Mouse (Mus musculus): ENCODE results near the gene Lman2.

Gene Lman2

GRCm38 (mm10) chr13:55371007-55371681 is 8.6 kb upstream of the Lman2 start:
- no peak for DNase-seq (ENCODE audit: low read depth in 1 of 2, low spot score in 2 of 2)

- DNase-seq (ENCODE audit: low read depth in 1 of 2, low spot score in 2 of 2) = no peak
These were observed 7.7 kb upstream of the Lman2 start for GRCm38 (mm10) chr13:55370234-55370633.

GRCm38 (mm10) chr13:55369531-55370114 is 7.0 kb upstream of the Lman2 start, which contains the start of gene Rgs14:
Gene Rgs14 (plus strand): TSS chr13:55369732.
- peak; percentile 43 to 50 for DNase-seq (ENCODE audit: low read depth in 1 of 2, low spot score in 2 of 2)

- DNase-seq (ENCODE audit: low read depth in 1 of 2, low spot score in 2 of 2) = no peak
These were observed 5.8 kb upstream of the Lman2 start for GRCm38 (mm10) chr13:55368401-55368800.

GRCm38 (mm10) chr13:55361974-55362452 is 570 bp downstream of the Lman2 start:
- DNase-seq (ENCODE audit: low read depth in 1 of 2, low spot score in 2 of 2) = no peak

- DNase-seq (ENCODE audit: low read depth in 1 of 2, low spot score in 2 of 2) = no peak
These were observed 1.4 kb downstream of the Lman2 start for GRCm38 (mm10) chr13:55361145-55361544.

- no peak for DNase-seq (ENCODE audit: low read depth in 1 of 2, low spot score in 2 of 2)
These were observed 15.8 kb downstream of the Lman2 start for GRCm38 (mm10) chr13:55346745-55347144.

GRCm38 (mm10) chr13:55344286-55344685 is 18.3 kb downstream of the Lman2 start:
- DNase-seq (ENCODE audit: low read depth in 1 of 2, low spot score in 2 of 2) = no peak

GRCm38 (mm10) chr13:55342469-55342868 is 20.1 kb downstream of the Lman2 start:
- no peak for DNase-seq (ENCODE audit: low read depth in 1 of 2, low spot score in 2 of 2)

GRCm38 (mm10) chr13:55339259-55339658 is 23.3 kb downstream of the Lman2 start:
- no peak for DNase-seq (ENCODE audit: low read depth in 1 of 2, low spot score in 2 of 2)

- DNase-seq (ENCODE audit: low read depth in 1 of 2, low spot score in 2 of 2) = no peak
These were observed 24.2 kb downstream of the Lman2 start for GRCm38 (mm10) chr13:55338131-55339054.

GRCm38 (mm10) chr13:55337341-55337975 is 25.1 kb downstream of the Lman2 start:
- DNase-seq (ENCODE audit: low read depth in 1 of 2, low spot score in 2 of 2) = no peak

- no peak for DNase-seq (ENCODE audit: low read depth in 1 of 2, low spot score in 2 of 2)
These were observed 26.9 kb downstream of the Lman2 start for GRCm38 (mm10) chr13:55335701-55336100.

GRCm38 (mm10) chr13:55332331-55332730 is 30.3 kb downstream of the Lman2 start:
- DNase-seq (ENCODE audit: low read depth in 1 of 2, low spot score in 2 of 2) = no peak

- no peak for DNase-seq (ENCODE audit: low read depth in 1 of 2, low spot score in 2 of 2)
These were observed 31.8 kb downstream of the Lman2 start for GRCm38 (mm10) chr13:55330567-55331400.

GRCm38 (mm10) chr13:55329683-55330566 is 32.7 kb downstream of the Lman2 start, which contains the start of gene Mxd3:
Gene Mxd3 (minus strand): TSS chr13:55329823.
- DNase-seq (ENCODE audit: low read depth in 1 of 2, low spot score in 2 of 2) = peak; percentile 71 to 73

GRCm38 (mm10) chr13:55329109-55329682 is 33.4 kb downstream of the Lman2 start:
- DNase-seq (ENCODE audit: low read depth in 1 of 2, low spot score in 2 of 2) = no peak

GRCm38 (mm10) chr13:55328641-55329040 is 33.9 kb downstream of the Lman2 start:
- DNase-seq (ENCODE audit: low read depth in 1 of 2, low spot score in 2 of 2) = no peak

GRCm38 (mm10) chr13:55328171-55328570 is 34.4 kb downstream of the Lman2 start:
- no peak for DNase-seq (ENCODE audit: low read depth in 1 of 2, low spot score in 2 of 2)

Measured in monocyte, adult 2 months (primary cell).